Mouse (Mus musculus) hindbrain, embryonic 15.5 days (tissue): Measurements from ENCODE around the gene Arap1. TPM values are rescaled to one million over a fixed set of nuclear protein-coding genes. Genes with fewer than 3 reads are reported as not detected.

Experiments
- polyA plus RNA-seq: library from polyadenylated mRNA; unstranded; fragments of >200 nt; fragmentation: Nextera tagmentation; extraction: Ambion mirVana; gene quantifications from 2 replicates; pipeline ENCODE4 v1.2.1, GENCODE M21; 2015

Arap1 gene
- polyA plus RNA-seq, 1 experiment from 2014 or later = 10.6 TPM

Other genes starting within 250 kb of the Arap1 start
- 27.4 and 31.1 TPM in 2 replicates for gene Atg16l2, start 45.8 kb upstream of the Arap1 start, polyA plus RNA-seq
- 10.8 and 11.8 TPM in 2 replicates for gene Stard10, start 31.0 kb upstream of the Arap1 start, polyA plus RNA-seq
- not detected in 2 replicates for gene Gm45837, start 62.8 kb downstream of the Arap1 start, polyA plus RNA-seq
- gene Pde2a, start 73.6 kb downstream of the Arap1 start, polyA plus RNA-seq = 31.3 and 34.8 TPM in 2 replicates
- gene Art2b, start 237.5 kb downstream of the Arap1 start, polyA plus RNA-seq = not detected in 2 replicates